Mouse (Mus musculus): ENCODE results near the gene Apoc3. TPM values are rescaled to one million over a fixed set of nuclear protein-coding genes. Genes with fewer than 3 reads are reported as not detected.
A peak's percentile ranks its signal among the peaks of the same experiment; 100 is the strongest.

Apoc3 gene
- polyA plus RNA-seq, 1 experiment from 2014 or later: 2.3 TPM

DNA sequence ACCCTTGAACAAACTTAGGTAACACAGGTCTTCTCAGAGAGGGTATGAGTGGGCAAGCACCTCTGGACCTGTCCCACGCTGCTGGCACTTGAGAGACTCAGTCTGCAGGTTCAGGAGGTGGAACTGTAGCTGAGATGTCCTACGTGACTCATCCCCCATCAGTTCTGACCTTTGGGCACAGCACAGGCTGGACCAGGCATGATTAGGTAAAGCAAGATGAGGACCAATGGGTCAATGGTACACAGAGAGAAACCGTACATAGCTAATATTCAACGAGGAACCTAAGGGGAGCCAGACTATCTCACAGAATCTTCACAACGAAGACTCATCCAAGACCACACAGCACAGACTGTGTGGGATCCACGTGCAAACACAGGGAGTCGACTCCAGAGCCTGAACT lies 3.4 kb upstream of the Apoc3 start:
- H3K9me3 ChIP-seq (replicated peaks; ENCODE audit: low read length): no peaks in the 10 kb centered on the region
- no peak overlapping the region for H3K27ac ChIP-seq
- no peaks in the 10 kb centered on the region for H3K4me1 ChIP-seq (replicated peaks; ENCODE audit: insufficient read depth, low read length)
- no peaks in the 10 kb centered on the region for H3K27me3 ChIP-seq (ENCODE audit: insufficient read depth, low read length)
- 86% methylated on average over 7 of the region's 7 CpGs for WGBS
- DNase-seq (ENCODE audit: low spot score): no peak
- H3K4me2 ChIP-seq (ENCODE audit: low read length): no peak overlapping the region
- ATAC-seq (replicated peaks; ENCODE audit: low FRiP score, low read depth): no peak
- no peak overlapping the region for H3K4me3 ChIP-seq (replicated peaks; ENCODE audit: low read depth, low read length)
- H3K36me3 ChIP-seq (ENCODE audit: insufficient read depth, low read length): no peaks in the 10 kb centered on the region
- no peak overlapping the region for H3K9ac ChIP-seq (ENCODE audit: low read depth, low read length)
- TF ChIP-seq CTCF (IDR thresholded peaks at IDR 0.05; ENCODE audit: low read depth): no peak

DNA sequence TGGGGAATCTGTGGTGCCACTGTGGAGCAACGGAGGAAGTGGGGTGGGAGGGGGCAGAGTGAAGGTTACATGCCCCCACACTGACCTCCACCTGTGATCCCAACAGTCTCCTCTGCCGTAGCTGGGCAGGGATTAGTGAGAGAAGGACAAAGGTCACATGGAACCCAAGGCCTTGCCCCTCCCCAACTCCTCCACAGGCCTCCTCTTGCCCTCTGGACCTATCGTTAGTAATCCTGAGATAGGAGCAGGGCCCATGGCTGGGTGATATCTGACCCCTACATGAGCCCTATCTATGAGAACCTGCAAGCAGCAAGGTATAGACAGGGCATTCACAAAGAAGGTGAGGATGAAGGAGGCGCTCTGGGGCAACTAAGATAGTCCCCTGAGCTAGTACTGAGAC lies 213 bp upstream of the Apoc3 start:
- H3K27ac ChIP-seq: no peak overlapping the region
- no peaks in the 10 kb centered on the region for H3K27me3 ChIP-seq (ENCODE audit: insufficient read depth, low read length)
- no peak for ATAC-seq (replicated peaks; ENCODE audit: low FRiP score, low read depth)
- no peak for DNase-seq (ENCODE audit: low spot score)
- peaks cover 2% of the 10 kb centered on the region; the same call in 1 of the 2 replicates for H3K4me1 ChIP-seq (replicated peaks; ENCODE audit: insufficient read depth, low read length)
- no peak overlapping the region for H3K9ac ChIP-seq (ENCODE audit: low read depth, low read length)
- H3K4me2 ChIP-seq (ENCODE audit: low read length): no peak overlapping the region
- WGBS: 54% methylated on average over 4 of the region's 4 CpGs
- no peaks in the 10 kb centered on the region for H3K9me3 ChIP-seq (replicated peaks; ENCODE audit: low read length)
- no peak for TF ChIP-seq CTCF (IDR thresholded peaks at IDR 0.05; ENCODE audit: low read depth)
- H3K36me3 ChIP-seq (ENCODE audit: insufficient read depth, low read length): no peaks in the 10 kb centered on the region
- no peak overlapping the region for H3K4me3 ChIP-seq (replicated peaks; ENCODE audit: low read depth, low read length)

DNA sequence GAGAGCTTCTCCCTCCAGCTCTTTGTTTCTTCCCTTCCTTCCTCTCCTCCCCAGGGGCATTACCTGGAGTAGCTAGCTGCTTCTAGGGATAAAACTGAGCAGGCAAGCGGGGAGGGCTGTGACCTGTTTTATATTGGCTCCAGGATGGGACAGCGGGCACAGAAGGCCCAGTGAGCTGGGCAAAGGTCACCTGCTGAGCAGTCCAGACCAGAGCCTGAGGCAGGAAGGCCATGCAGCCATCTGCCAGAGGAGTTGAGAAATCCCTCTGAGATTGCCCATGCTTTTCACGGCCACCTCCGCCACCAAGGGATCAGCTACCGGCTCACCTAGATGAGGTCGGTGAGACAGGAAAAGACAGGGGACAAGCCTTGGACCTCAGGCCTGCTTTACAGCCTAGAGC lies 240 bp downstream of the Apoc3 start:
- no peak overlapping the region for H3K4me2 ChIP-seq (ENCODE audit: low read length)
- no peak overlapping the region for H3K4me3 ChIP-seq (replicated peaks; ENCODE audit: low read depth, low read length)
- no peak overlapping the region for H3K9ac ChIP-seq (ENCODE audit: low read depth, low read length)
- WGBS: 68% methylated on average over 6 of the region's 6 CpGs
- H3K4me1 ChIP-seq (replicated peaks; ENCODE audit: insufficient read depth, low read length): peaks cover 6% of the 10 kb centered on the region; the same call in 1 of the 2 replicates
- no peak overlapping the region for H3K27ac ChIP-seq
- DNase-seq (ENCODE audit: low spot score): no peak
- H3K9me3 ChIP-seq (replicated peaks; ENCODE audit: low read length): no peaks in the 10 kb centered on the region
- ATAC-seq (replicated peaks; ENCODE audit: low FRiP score, low read depth): no peak
- no peaks in the 10 kb centered on the region for H3K27me3 ChIP-seq (ENCODE audit: insufficient read depth, low read length)
- no peak for TF ChIP-seq CTCF (IDR thresholded peaks at IDR 0.05; ENCODE audit: low read depth)
- H3K36me3 ChIP-seq (ENCODE audit: insufficient read depth, low read length): no peaks in the 10 kb centered on the region

DNA sequence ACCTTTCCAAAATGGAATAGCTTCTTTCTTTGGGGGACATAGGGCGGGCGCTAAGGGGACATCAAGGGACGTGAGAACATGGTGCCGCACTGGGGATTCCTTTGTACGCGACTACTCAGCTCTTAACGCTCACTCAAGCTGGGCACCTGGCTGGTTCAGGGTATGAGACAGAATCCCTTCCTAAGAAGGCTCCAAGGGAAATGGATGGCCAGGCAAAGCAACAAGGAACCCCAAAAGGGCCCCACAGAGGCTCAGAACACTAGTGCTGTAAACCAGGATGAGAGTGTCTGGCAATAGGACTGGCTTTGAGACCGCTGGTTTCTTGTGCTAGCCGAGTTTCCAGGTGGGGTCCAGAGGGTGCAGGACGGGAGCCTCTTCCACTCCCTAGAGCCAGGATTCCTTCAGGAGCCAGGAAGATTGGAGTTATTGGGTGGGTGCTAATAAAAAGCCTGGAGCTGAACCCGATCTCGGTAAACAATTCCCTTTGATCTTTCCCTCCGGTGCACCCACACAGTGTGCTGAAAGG lies 4.9 kb downstream of the Apoc3 start:
- Histone ChIP-seq H3K4me3 (replicated peaks; ENCODE audit: low read depth, low read length) (peak overlapping the region; percentile 26), H3K4me1 (replicated peaks; ENCODE audit: insufficient read depth, low read length) (peaks cover 6% of the 10 kb centered on the region; the same call in 1 of the 2 replicates), H3K9me3 (replicated peaks; ENCODE audit: low read length) (no peaks in the 10 kb centered on the region), H3K4me2 (ENCODE audit: low read length) (peak overlapping the region; percentile 64), H3K36me3 (ENCODE audit: insufficient read depth, low read length) (no peaks in the 10 kb centered on the region), H3K27me3 (ENCODE audit: insufficient read depth, low read length) (no peaks in the 10 kb centered on the region), H3K27ac (no peak overlapping the region), H3K9ac (ENCODE audit: low read depth, low read length) (peak overlapping the region; percentile 47; the same call in 1 of the 2 replicates)
- no peak for ATAC-seq (replicated peaks; ENCODE audit: low FRiP score, low read depth)
- TF ChIP-seq CTCF (IDR thresholded peaks at IDR 0.05; ENCODE audit: low read depth): no peak
- no peak for DNase-seq (ENCODE audit: low spot score)
- 8% methylated on average over 13 of the region's 13 CpGs for WGBS

DNA sequence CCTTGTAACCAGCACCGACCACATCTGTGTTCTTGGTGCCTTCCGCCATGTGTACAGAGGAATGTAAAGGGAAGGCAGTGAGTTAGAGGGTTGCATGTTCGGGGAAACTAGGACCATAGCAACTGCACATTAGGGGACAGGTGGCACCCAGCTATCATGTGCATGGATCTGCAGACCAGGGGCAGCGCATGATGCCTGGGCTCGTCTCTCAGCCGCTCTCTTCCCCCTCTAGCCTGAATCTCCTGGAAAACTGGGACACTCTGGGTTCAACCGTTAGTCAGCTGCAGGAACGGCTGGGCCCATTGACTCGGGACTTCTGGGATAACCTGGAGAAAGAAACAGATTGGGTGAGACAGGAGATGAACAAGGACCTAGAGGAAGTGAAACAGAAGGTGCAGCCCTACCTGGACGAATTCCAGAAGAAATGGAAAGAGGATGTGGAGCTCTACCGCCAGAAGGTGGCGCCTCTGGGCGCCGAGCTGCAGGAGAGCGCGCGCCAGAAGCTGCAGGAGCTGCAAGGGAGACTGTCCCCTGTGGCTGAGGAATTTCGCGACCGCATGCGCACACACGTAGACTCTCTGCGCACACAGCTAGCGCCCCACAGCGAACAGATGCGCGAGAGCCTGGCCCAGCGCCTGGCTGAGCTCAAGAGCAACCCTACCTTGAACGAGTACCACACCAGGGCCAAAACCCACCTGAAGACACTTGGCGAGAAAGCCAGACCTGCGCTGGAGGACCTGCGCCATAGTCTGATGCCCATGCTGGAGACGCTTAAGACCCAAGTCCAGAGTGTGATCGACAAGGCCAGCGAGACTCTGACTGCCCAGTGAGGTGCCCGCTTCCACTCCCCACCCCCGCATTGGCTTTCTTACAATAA lies 5.6 kb downstream of the Apoc3 start:
- ATAC-seq (replicated peaks; ENCODE audit: low FRiP score, low read depth) (peak; percentile 88), DNase-seq (ENCODE audit: low spot score) (peak; percentile 95)
- peaks cover 6% of the 10 kb centered on the region; the same call in 1 of the 2 replicates for H3K4me1 ChIP-seq (replicated peaks; ENCODE audit: insufficient read depth, low read length)
- H3K36me3 ChIP-seq (ENCODE audit: insufficient read depth, low read length): no peaks in the 10 kb centered on the region
- no peaks in the 10 kb centered on the region for H3K27me3 ChIP-seq (ENCODE audit: insufficient read depth, low read length)
- TF ChIP-seq CTCF (IDR thresholded peaks at IDR 0.05; ENCODE audit: low read depth): peak; percentile 90
- WGBS: 15% methylated on average over 37 of the region's 37 CpGs
- H3K27ac ChIP-seq: no peak overlapping the region
- peak overlapping the region; percentile 26 for H3K4me3 ChIP-seq (replicated peaks; ENCODE audit: low read depth, low read length)
- peak overlapping the region; percentile 64 for H3K4me2 ChIP-seq (ENCODE audit: low read length)
- peak overlapping the region; percentile 47 for H3K9ac ChIP-seq (ENCODE audit: low read depth, low read length)
- no peaks in the 10 kb centered on the region for H3K9me3 ChIP-seq (replicated peaks; ENCODE audit: low read length)

DNA sequence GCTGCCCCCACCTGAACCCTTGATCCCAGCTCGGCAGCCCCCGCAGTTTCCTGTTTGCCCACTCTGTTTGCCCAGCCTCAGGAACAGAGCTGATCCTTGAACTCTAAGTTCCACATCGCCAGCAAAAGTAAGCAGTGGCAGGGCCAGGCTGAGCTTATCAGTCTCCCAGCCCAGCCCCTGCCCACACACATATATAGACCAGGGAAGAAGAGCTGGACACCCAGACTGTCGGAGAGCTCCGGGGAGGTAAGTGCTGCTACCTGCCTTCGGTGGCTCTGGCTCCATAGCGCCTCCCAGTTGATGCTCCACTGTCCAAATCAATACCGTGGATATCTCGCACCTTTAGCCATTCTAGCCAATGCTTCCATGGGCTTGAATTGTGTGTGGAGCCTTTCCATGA lies 6.9 kb downstream of the Apoc3 start, which contains the start of gene Apoa1:
Apoa1 (plus strand) TSS at position 90 of the 400 bp plus-strand sequence.
- H3K27me3 ChIP-seq (ENCODE audit: insufficient read depth, low read length): no peaks in the 10 kb centered on the region
- H3K4me3 ChIP-seq (replicated peaks; ENCODE audit: low read depth, low read length): no peak within 1 kb of the TSS
- H3K9me3 ChIP-seq (replicated peaks; ENCODE audit: low read length): no peaks in the 10 kb centered on the region
- DNase-seq (ENCODE audit: low spot score) (no peak), ATAC-seq (replicated peaks; ENCODE audit: low FRiP score, low read depth) (no peak)
- H3K27ac ChIP-seq: no peak within 1 kb of the TSS
- WGBS: 60% methylated on average over 9 of the region's 9 CpGs
- TF ChIP-seq CTCF (IDR thresholded peaks at IDR 0.05; ENCODE audit: low read depth): no peak
- no peak within 1 kb of the TSS for H3K9ac ChIP-seq (ENCODE audit: low read depth, low read length)
- H3K4me2 ChIP-seq (ENCODE audit: low read length): no peak within 1 kb of the TSS
- H3K36me3 ChIP-seq (ENCODE audit: insufficient read depth, low read length): no peaks in the 10 kb centered on the region
- peaks cover 6% of the 10 kb centered on the region; the same call in 1 of the 2 replicates for H3K4me1 ChIP-seq (replicated peaks; ENCODE audit: insufficient read depth, low read length)

Data from kidney, postnatal 0 days (tissue).